Mouse (Mus musculus) olfactory bulb, adult 2 months (tissue): ENCODE data around the gene Efhd2. TPM values are rescaled to one million over a fixed set of nuclear protein-coding genes. Genes with fewer than 3 reads are reported as not detected.

ENCODE experiments used
- H3K27ac ChIP-seq: fragments of 200-500 bp; 2 replicates; pipeline ENCODE4 v1.5.1; 2012; ENCODE audit warnings: low read depth, low read length; ENCODE audit not compliant: insufficient read depth
- H3K4me1 ChIP-seq: fragments of 200-500 bp; 2 replicates; pipeline ENCODE4 v1.6.1; 2012; ENCODE audit warnings: low read length; ENCODE audit not compliant: control insufficient read depth, insufficient read depth
- H3K4me3 ChIP-seq: fragments of 200-500 bp; 2 replicates; pipeline ENCODE4 v1.5.1; 2012; ENCODE audit warnings: mild to moderate bottlenecking, low read depth, low read length, moderate library complexity; ENCODE audit not compliant: insufficient read depth
- CTCF ChIP-seq: fragments of 200-500 bp; IDR thresholded peaks from 2 replicates; pipeline ENCODE4 v1.5.1; 2012; ENCODE audit warnings: low read depth, mild to moderate bottlenecking, low read length, moderate library complexity; ENCODE audit not compliant: insufficient read depth
- POLR2A ChIP-seq: fragments of 200-500 bp; IDR thresholded peaks from 2 replicates; pipeline ENCODE4 v1.6.1; 2012; ENCODE audit warnings: mild to moderate bottlenecking, low read depth, low read length, moderate library complexity; ENCODE audit not compliant: insufficient read depth
- WGBS: fragments of 180-500 bp; shearing (Covaris S2); methylation state at CpG from one replicate; pipeline ENCODE4 v1.1.7; 2018; 5-methylcytosine and 5-hydroxymethylcytosine counted together
- polyA plus RNA-seq: library from polyadenylated mRNA; stranded (reverse); fragments of >200 nt; gene quantifications from 2 replicates; pipeline ENCODE4 v1.2.4, GENCODE M21; 2012; ENCODE audit warnings: low replicate concordance; ENCODE audit not compliant: missing spikeins, insufficient read depth, insufficient read length

Gene Efhd2
- polyA plus RNA-seq, 1 experiment: not detected

GRCm38 (mm10) chr4:141864506-141864905, 10.2 kb downstream of the Efhd2 start:
- Histone ChIP-seq H3K27ac (no peak overlapping the region), H3K4me3 (no peak overlapping the region), H3K4me1 (peaks cover 46% of the 10 kb centered on the region)
- 95% methylated on average over 8 of the region's 8 CpGs for WGBS
- no peak for TF ChIP-seq POLR2A
- no peak for TF ChIP-seq CTCF

- TF ChIP-seq CTCF (no peak), POLR2A (no peak)
- H3K27ac ChIP-seq: no peak overlapping the region
- H3K4me1 ChIP-seq: peaks cover 42% of the 10 kb centered on the region
- H3K4me3 ChIP-seq: no peak overlapping the region
- WGBS: 91% methylated on average over 7 of the region's 7 CpGs
These were observed 10.9 kb downstream of the Efhd2 start for GRCm38 (mm10) chr4:141863726-141864280.

- H3K27ac ChIP-seq: no peak overlapping the region
- peaks cover 33% of the 10 kb centered on the region for H3K4me1 ChIP-seq
- TF ChIP-seq POLR2A: no peak
- TF ChIP-seq CTCF: no peak
- no peak overlapping the region for H3K4me3 ChIP-seq
- WGBS: 73% methylated on average over 5 of the region's 5 CpGs
These were observed 11.9 kb downstream of the Efhd2 start for GRCm38 (mm10) chr4:141862867-141863266.

GRCm38 (mm10) chr4:141861591-141862295, 13.0 kb downstream of the Efhd2 start:
- WGBS: 84% methylated on average over 17 of the region's 17 CpGs
- no peak overlapping the region for H3K27ac ChIP-seq

GRCm38 (mm10) chr4:141860246-141860841, 14.4 kb downstream of the Efhd2 start:
- Histone ChIP-seq H3K4me3 (no peak overlapping the region), H3K27ac (no peak overlapping the region), H3K4me1 (peaks cover 25% of the 10 kb centered on the region)
- no peak for TF ChIP-seq POLR2A
- TF ChIP-seq CTCF: no peak
- 83% methylated on average over 19 of the region's 19 CpGs for WGBS

More at GRCm38 (mm10) chr4:141861591-141862295, 13.0 kb downstream of the Efhd2 start:
- H3K4me3 ChIP-seq: no peak overlapping the region
- TF ChIP-seq CTCF: no peak
- no peak for TF ChIP-seq POLR2A
- peaks cover 26% of the 10 kb centered on the region for H3K4me1 ChIP-seq

GRCm38 (mm10) chr4:141859351-141859750, 15.4 kb downstream of the Efhd2 start:
- Histone ChIP-seq H3K27ac (no peak overlapping the region), H3K4me1 (peaks cover 25% of the 10 kb centered on the region), H3K4me3 (no peak overlapping the region)
- TF ChIP-seq POLR2A: no peak
- no peak for TF ChIP-seq CTCF
- 95% methylated on average over 14 of the region's 14 CpGs for WGBS

- peaks cover 19% of the 10 kb centered on the region for H3K4me1 ChIP-seq
- no peak for TF ChIP-seq CTCF
- no peak for TF ChIP-seq POLR2A
- H3K4me3 ChIP-seq: no peak overlapping the region
- WGBS: 80% methylated on average over 20 of the region's 20 CpGs
- H3K27ac ChIP-seq: no peak overlapping the region
These were observed 16.2 kb downstream of the Efhd2 start for GRCm38 (mm10) chr4:141858501-141858900.

GRCm38 (mm10) chr4:141857422-141857930, 17.2 kb downstream of the Efhd2 start:
- Histone ChIP-seq H3K4me3 (no peak overlapping the region), H3K4me1 (peaks cover 12% of the 10 kb centered on the region), H3K27ac (no peak overlapping the region)
- TF ChIP-seq CTCF (peak; percentile 94), POLR2A (no peak)
- WGBS: 10% methylated on average over 10 of the region's 10 CpGs

- Histone ChIP-seq H3K4me1 (peaks cover 7% of the 10 kb centered on the region), H3K4me3 (no peak overlapping the region), H3K27ac (no peak overlapping the region)
- TF ChIP-seq POLR2A (no peak), CTCF (no peak)
- 48% methylated on average over 9 of the region's 9 CpGs for WGBS
These were observed 21.3 kb downstream of the Efhd2 start for GRCm38 (mm10) chr4:141853437-141853836.
